Mouse (Mus musculus): ENCODE measurements at regions not wholly inside any gene's neighbourhood (a gene's known extent, or its start where the extent isn't known, plus 50 kb on each side); places are given as distances from the start of the nearest gene placed in this dataset.

DNA sequence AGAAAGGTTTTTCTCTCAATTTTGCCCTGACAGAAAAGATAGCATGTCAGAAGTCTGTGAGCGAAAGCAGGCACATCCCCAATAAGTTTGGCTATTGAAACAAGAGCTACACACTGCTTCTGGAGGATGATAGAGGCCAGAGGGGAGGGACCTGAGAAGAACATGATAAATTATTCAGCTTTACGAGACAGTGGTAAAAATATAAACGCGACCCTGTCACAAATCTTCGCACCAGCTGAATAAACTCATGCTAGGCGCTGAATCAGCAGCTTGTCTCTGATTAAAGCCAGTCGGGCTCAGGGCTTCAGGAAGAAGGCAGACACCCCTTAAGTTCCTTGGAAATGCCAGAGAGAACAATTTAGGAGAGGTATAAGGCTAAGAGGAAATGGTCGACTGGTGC, 422.7 kb upstream of the Tnp1 start:
- H3K27me3 ChIP-seq (replicated peaks; ENCODE audit: control insufficient read depth, insufficient read depth, low read length) = no peaks in the 10 kb centered on the region; the same call in 1 of the 2 replicates
- H3K4me3 ChIP-seq (ENCODE audit: insufficient read depth, low read depth, low read length) = no peak overlapping the region
- WGBS = 38% methylated on average over 8 of the region's 8 CpGs
- DNase-seq = peak; percentile 2
- no peak overlapping the region for H3K27ac ChIP-seq (ENCODE audit: insufficient read depth, low read depth, low read length)
- no peaks in the 10 kb centered on the region for H3K4me1 ChIP-seq (ENCODE audit: control insufficient read depth, insufficient read depth, low read length)
- H3K36me3 ChIP-seq (ENCODE audit: control insufficient read depth, insufficient read depth, low read length) = no peaks in the 10 kb centered on the region
- TF ChIP-seq CTCF (conservative IDR thresholded peaks at IDR 0.05; ENCODE audit: insufficient read depth, insufficient read length, low read depth, low read length) (no peak), POLR2A (IDR thresholded peaks at IDR 0.05; ENCODE audit: low read depth, low read length) (no peak)

DNA sequence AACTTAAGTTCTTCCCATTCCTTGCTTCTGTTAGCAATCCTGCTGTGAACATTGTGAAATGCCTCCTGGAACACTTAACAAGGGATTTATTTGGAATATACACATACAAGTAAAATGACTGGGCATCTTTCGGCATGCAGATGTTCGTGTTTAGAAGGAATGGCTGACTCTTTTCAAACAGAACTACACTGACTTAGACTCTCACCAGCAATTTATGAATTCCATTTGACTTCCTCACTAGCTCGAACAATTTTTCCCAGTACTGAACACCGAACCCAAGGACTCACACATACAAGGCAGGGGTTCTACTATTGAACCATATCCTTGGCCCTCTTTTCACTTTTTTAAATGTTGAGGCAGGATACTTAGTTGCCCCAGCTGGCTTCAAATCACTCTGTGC, 412.4 kb upstream of the Tnp1 start:
- Histone ChIP-seq H3K4me1 (ENCODE audit: control insufficient read depth, insufficient read depth, low read length) (no peaks in the 10 kb centered on the region), H3K27me3 (replicated peaks; ENCODE audit: control insufficient read depth, insufficient read depth, low read length) (no peaks in the 10 kb centered on the region), H3K27ac (ENCODE audit: insufficient read depth, low read depth, low read length) (no peak overlapping the region), H3K4me3 (ENCODE audit: insufficient read depth, low read depth, low read length) (no peak overlapping the region), H3K36me3 (ENCODE audit: control insufficient read depth, insufficient read depth, low read length) (no peaks in the 10 kb centered on the region)
- WGBS = 93% methylated on average over 4 of the region's 4 CpGs
- DNase-seq = no peak
- TF ChIP-seq CTCF (conservative IDR thresholded peaks at IDR 0.05; ENCODE audit: insufficient read depth, insufficient read length, low read depth, low read length) (no peak), POLR2A (IDR thresholded peaks at IDR 0.05; ENCODE audit: low read depth, low read length) (no peak)

DNA sequence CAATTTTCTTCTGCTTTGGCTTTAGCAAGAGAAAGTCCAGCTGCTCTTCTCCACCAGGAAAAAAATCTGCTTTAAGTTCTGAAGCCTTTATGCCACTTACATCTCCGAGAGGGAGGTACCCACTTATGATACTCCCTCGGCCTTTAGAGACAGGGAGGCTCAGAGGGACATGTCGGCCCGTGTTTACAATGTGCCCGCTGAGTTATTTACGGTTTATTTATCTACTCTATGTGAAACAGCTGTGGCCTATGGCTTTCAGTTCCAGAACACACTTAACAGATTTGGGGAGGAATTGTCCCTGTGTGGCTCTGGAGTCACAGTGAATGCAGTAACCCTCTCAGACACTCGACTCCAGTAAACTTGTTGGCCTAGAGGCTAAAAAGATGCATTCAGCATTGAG, 409.3 kb upstream of the Tnp1 start:
- no peak overlapping the region for H3K27ac ChIP-seq (ENCODE audit: insufficient read depth, low read depth, low read length)
- no peaks in the 10 kb centered on the region for H3K4me1 ChIP-seq (ENCODE audit: control insufficient read depth, insufficient read depth, low read length)
- no peaks in the 10 kb centered on the region for H3K36me3 ChIP-seq (ENCODE audit: control insufficient read depth, insufficient read depth, low read length)
- DNase-seq = no peak
- TF ChIP-seq CTCF (conservative IDR thresholded peaks at IDR 0.05; ENCODE audit: insufficient read depth, insufficient read length, low read depth, low read length) = no peak
- no peak for TF ChIP-seq POLR2A (IDR thresholded peaks at IDR 0.05; ENCODE audit: low read depth, low read length)
- H3K27me3 ChIP-seq (replicated peaks; ENCODE audit: control insufficient read depth, insufficient read depth, low read length) = no peaks in the 10 kb centered on the region
- no peak overlapping the region for H3K4me3 ChIP-seq (ENCODE audit: insufficient read depth, low read depth, low read length)
- WGBS = 59% methylated on average over 7 of the region's 7 CpGs

DNA sequence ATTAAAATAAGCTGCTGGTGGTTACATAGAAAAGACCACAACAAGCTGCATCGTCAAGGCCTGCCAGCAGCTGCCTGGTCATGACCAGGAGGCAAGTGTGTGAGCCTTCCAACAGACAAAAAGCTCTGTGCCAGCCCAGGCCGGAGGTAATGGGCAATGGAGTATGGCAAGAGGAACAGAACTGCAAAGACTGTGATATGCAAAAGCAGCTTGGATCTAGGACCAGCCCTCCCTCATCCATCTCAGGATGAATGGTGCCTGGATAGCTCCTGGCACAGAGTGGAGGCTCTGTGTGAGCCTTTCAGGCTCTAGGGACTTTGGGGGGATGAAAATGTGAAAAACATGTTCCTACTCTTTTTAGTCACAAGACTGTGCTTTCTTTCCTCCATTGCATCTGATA, 402.5 kb upstream of the Tnp1 start:
- TF ChIP-seq POLR2A (IDR thresholded peaks at IDR 0.05; ENCODE audit: low read depth, low read length) (no peak), CTCF (conservative IDR thresholded peaks at IDR 0.05; ENCODE audit: insufficient read depth, insufficient read length, low read depth, low read length) (no peak)
- H3K4me3 ChIP-seq (ENCODE audit: insufficient read depth, low read depth, low read length) = no peak overlapping the region
- no peaks in the 10 kb centered on the region; the same call in 1 of the 2 replicates for H3K4me1 ChIP-seq (ENCODE audit: control insufficient read depth, insufficient read depth, low read length)
- no peaks in the 10 kb centered on the region for H3K36me3 ChIP-seq (ENCODE audit: control insufficient read depth, insufficient read depth, low read length)
- no peak for DNase-seq
- no peaks in the 10 kb centered on the region for H3K27me3 ChIP-seq (replicated peaks; ENCODE audit: control insufficient read depth, insufficient read depth, low read length)
- no peak overlapping the region for H3K27ac ChIP-seq (ENCODE audit: insufficient read depth, low read depth, low read length)
- WGBS = 73% methylated on average over 2 of the region's 2 CpGs

DNA sequence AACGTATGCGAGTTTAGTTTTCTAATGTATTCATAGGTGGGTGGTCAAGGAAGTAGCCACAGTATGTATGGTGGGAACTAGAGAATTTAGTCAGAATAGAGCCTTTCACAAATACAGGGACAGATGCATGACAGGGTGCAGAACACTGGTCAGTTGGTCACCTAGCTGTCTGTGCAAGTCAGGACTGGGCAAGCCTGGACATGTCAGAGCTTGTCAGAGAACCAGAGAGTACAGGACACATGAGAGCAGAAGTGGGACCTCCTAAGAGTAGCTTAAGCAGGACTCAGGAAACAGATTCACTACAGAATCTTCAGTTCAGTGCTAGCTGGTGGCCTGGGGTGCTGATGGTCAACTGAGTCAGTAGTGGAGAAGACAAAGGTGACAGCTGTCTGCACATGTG, 395.7 kb upstream of the Tnp1 start:
- DNase-seq = no peak
- Histone ChIP-seq H3K4me3 (ENCODE audit: insufficient read depth, low read depth, low read length) (no peak overlapping the region), H3K4me1 (ENCODE audit: control insufficient read depth, insufficient read depth, low read length) (no peaks in the 10 kb centered on the region; the same call in 1 of the 2 replicates), H3K36me3 (ENCODE audit: control insufficient read depth, insufficient read depth, low read length) (no peaks in the 10 kb centered on the region), H3K27me3 (replicated peaks; ENCODE audit: control insufficient read depth, insufficient read depth, low read length) (no peaks in the 10 kb centered on the region), H3K27ac (ENCODE audit: insufficient read depth, low read depth, low read length) (no peak overlapping the region)
- 98% methylated on average over 2 of the region's 2 CpGs for WGBS
- no peak for TF ChIP-seq POLR2A (IDR thresholded peaks at IDR 0.05; ENCODE audit: low read depth, low read length)
- no peak for TF ChIP-seq CTCF (conservative IDR thresholded peaks at IDR 0.05; ENCODE audit: insufficient read depth, insufficient read length, low read depth, low read length)

DNA sequence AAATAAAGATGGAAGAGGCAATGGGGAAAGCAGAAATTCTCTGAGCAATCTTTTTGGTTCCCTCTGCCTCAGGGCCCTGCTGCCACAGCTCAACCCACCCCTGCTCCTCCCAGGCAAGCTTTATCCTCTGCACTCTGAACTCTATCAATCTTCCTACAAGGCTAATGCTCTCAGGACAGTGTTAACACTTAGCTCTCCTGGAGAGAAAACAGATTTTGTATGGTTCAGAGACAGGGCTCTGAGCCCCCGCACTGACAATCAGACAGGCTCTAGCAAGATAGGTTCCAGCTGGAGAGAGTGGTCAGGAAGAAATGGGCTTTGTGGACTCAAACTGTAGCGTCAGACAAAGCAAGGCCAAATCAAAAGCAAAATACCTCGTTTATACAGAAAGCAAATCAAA, 383.5 kb upstream of the Tnp1 start:
- no peaks in the 10 kb centered on the region for H3K4me1 ChIP-seq (ENCODE audit: control insufficient read depth, insufficient read depth, low read length)
- H3K27ac ChIP-seq (ENCODE audit: insufficient read depth, low read depth, low read length) = no peak overlapping the region
- no peak for DNase-seq
- H3K4me3 ChIP-seq (ENCODE audit: insufficient read depth, low read depth, low read length) = no peak overlapping the region
- H3K27me3 ChIP-seq (replicated peaks; ENCODE audit: control insufficient read depth, insufficient read depth, low read length) = no peaks in the 10 kb centered on the region
- TF ChIP-seq POLR2A (IDR thresholded peaks at IDR 0.05; ENCODE audit: low read depth, low read length) = no peak
- no peak for TF ChIP-seq CTCF (conservative IDR thresholded peaks at IDR 0.05; ENCODE audit: insufficient read depth, insufficient read length, low read depth, low read length)
- WGBS = 57% methylated on average over 3 of the region's 3 CpGs
- H3K36me3 ChIP-seq (ENCODE audit: control insufficient read depth, insufficient read depth, low read length) = no peaks in the 10 kb centered on the region

DNA sequence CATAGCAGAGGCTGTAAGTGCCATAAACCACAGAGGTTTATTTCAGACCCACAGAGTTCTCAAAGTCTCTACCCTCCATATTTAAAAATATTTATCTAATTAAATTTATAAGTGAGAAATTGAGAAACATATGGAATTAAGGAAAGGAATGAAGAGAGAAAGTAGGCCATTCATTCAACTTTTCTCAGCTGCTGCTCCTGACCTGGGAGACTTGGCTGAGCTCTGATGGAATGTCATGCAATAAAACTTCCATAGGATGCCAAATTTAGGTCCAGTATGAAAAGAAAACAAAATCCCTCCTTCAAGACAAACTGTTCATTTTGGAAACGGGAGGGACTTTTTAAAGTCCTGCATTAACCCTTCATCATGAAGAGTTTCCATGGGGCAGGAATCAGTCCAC, 379.3 kb upstream of the Tnp1 start:
- no peaks in the 10 kb centered on the region for H3K27me3 ChIP-seq (replicated peaks; ENCODE audit: control insufficient read depth, insufficient read depth, low read length)
- H3K27ac ChIP-seq (ENCODE audit: insufficient read depth, low read depth, low read length) = no peak overlapping the region
- no peaks in the 10 kb centered on the region for H3K36me3 ChIP-seq (ENCODE audit: control insufficient read depth, insufficient read depth, low read length)
- TF ChIP-seq POLR2A (IDR thresholded peaks at IDR 0.05; ENCODE audit: low read depth, low read length) (no peak), CTCF (conservative IDR thresholded peaks at IDR 0.05; ENCODE audit: insufficient read depth, insufficient read length, low read depth, low read length) (no peak)
- no peaks in the 10 kb centered on the region for H3K4me1 ChIP-seq (ENCODE audit: control insufficient read depth, insufficient read depth, low read length)
- no peak overlapping the region for H3K4me3 ChIP-seq (ENCODE audit: insufficient read depth, low read depth, low read length)
- 63% methylated on average over 1 of the region's 1 CpGs for WGBS
- DNase-seq = no peak

DNA sequence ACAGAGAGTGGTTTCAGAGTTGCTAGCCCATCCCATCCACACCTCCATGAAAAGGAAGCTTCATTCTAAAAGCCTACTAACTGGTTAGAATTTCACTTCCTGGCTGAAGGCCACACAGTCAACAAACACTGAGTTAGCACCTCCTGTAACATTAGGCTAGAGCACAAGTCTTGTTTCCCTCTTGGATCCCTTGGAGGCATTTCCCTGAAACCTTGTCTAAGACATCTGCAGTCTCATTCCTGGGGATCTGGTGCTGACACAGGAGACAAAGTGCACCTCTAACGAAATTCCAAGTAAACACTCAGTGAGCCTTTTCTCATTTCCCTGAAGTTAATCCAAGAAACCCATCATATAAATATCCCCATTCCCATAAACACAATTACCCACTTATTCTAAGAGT, 378.8 kb upstream of the Tnp1 start:
- Histone ChIP-seq H3K36me3 (ENCODE audit: control insufficient read depth, insufficient read depth, low read length) (no peaks in the 10 kb centered on the region), H3K27ac (ENCODE audit: insufficient read depth, low read depth, low read length) (0 out of 2 replicates have a peak overlapping the region, but pooled peaks have one; percentile 16), H3K4me1 (ENCODE audit: control insufficient read depth, insufficient read depth, low read length) (peaks cover 1% of the 10 kb centered on the region), H3K4me3 (ENCODE audit: insufficient read depth, low read depth, low read length) (no peak overlapping the region), H3K27me3 (replicated peaks; ENCODE audit: control insufficient read depth, insufficient read depth, low read length) (no peaks in the 10 kb centered on the region)
- peak; percentile 75 for DNase-seq
- TF ChIP-seq POLR2A (IDR thresholded peaks at IDR 0.05; ENCODE audit: low read depth, low read length) = no peak
- TF ChIP-seq CTCF (conservative IDR thresholded peaks at IDR 0.05; ENCODE audit: insufficient read depth, insufficient read length, low read depth, low read length) = no peak
- 51% methylated on average over 1 of the region's 1 CpGs for WGBS
